Mouse (Mus musculus) E14TG2a.4 (cell line): ENCODE data around the gene Ccdc92b.

Source experiments
- CTCF ChIP-seq: conservative IDR thresholded peaks from 2 replicates; pipeline ENCODE4 v1.5.1; 2014; ENCODE audit warnings: low read length
- NANOG ChIP-seq: IDR thresholded peaks from 2 replicates; pipeline ENCODE4 v1.6.1; 2014; ENCODE audit warnings: borderline replicate concordance, low read length, mixed read lengths
- POU5F1 ChIP-seq: IDR thresholded peaks from 2 replicates; pipeline ENCODE4 v1.6.1; 2014; ENCODE audit warnings: low read length, borderline replicate concordance

- TF ChIP-seq CTCF = no peak
- no peak for TF ChIP-seq POU5F1
- no peak for TF ChIP-seq NANOG
Observed at GRCm38 (mm10) chr11:74655941-74656340, 36.5 kb downstream of the Ccdc92b start.
